Mouse (Mus musculus) hindbrain, embryonic 16.5 days (tissue): ENCODE measurements around the gene Tmem45a. TPM values are rescaled to one million over a fixed set of nuclear protein-coding genes. Genes with fewer than 3 reads are reported as not detected.

ENCODE experiments used
- ATAC-seq: fragments of 200-750 bp; cut with Nextera tagmentation; 2 replicates; pipeline ENCODE4 v1.8.0; 2017; ENCODE audit warnings: moderate TSS enrichment, moderate library complexity
- H3K27ac ChIP-seq: fragments of 300-500 bp; sonication (generic); 2 replicates; pipeline ENCODE4 v1.5.1; 2014; ENCODE audit warnings: low read depth, mild to moderate bottlenecking, control low read depth, low read length, moderate library complexity
- H3K27me3 ChIP-seq: fragments of 300-500 bp; sonication (generic); replicated peaks from 2 replicates; pipeline ENCODE4 v1.6.1; 2014; ENCODE audit warnings: low read length; ENCODE audit not compliant: control insufficient read depth, insufficient read depth
- H3K36me3 ChIP-seq: fragments of 300-500 bp; sonication (generic); 2 replicates; pipeline ENCODE4 v1.6.1; 2014; ENCODE audit warnings: mild to moderate bottlenecking, low read length, moderate library complexity, mixed read lengths; ENCODE audit not compliant: control insufficient read depth, insufficient read depth
- H3K4me1 ChIP-seq: fragments of 300-500 bp; sonication (generic); 2 replicates; pipeline ENCODE4 v1.6.1; 2014; ENCODE audit warnings: low read depth, low read length; ENCODE audit not compliant: control insufficient read depth, insufficient read depth
- H3K4me2 ChIP-seq: fragments of 300-500 bp; sonication (generic); 2 replicates; pipeline ENCODE4 v1.6.1; 2014; ENCODE audit warnings: mild to moderate bottlenecking, low read length, control low read depth, moderate library complexity
- H3K4me3 ChIP-seq: fragments of 300-500 bp; sonication (generic); 2 replicates; pipeline ENCODE4 v1.5.1; 2014; ENCODE audit warnings: mild to moderate bottlenecking, low read length, control low read depth, moderate library complexity
- H3K9ac ChIP-seq: fragments of 300-500 bp; sonication (generic); 2 replicates; pipeline ENCODE4 v1.6.1; 2014; ENCODE audit warnings: low read depth, mild to moderate bottlenecking, control low read depth, low read length, moderate library complexity
- H3K9me3 ChIP-seq: fragments of 300-500 bp; sonication (generic); 2 replicates; pipeline ENCODE4 v1.6.1; 2014; ENCODE audit warnings: mild to moderate bottlenecking, low read length, moderate library complexity; ENCODE audit not compliant: control insufficient read depth
- WGBS: fragments of 180-500 bp; shearing (Covaris S2); extraction: QIAGEN DNeasy Blood & Tissue Kit; methylation state at CpG from one replicate; pipeline ENCODE4 v1.1.7; 2014; 5-methylcytosine and 5-hydroxymethylcytosine counted together
- polyA plus RNA-seq: library from polyadenylated mRNA; unstranded; fragments of >200 nt; fragmentation: Nextera tagmentation; extraction: Ambion mirVana; gene quantifications from 2 replicates; pipeline ENCODE4 v1.2.1, GENCODE M21; 2015

Gene Tmem45a
- polyA plus RNA-seq, 1 experiment from 2014 or later, result 4.5 TPM

DNA sequence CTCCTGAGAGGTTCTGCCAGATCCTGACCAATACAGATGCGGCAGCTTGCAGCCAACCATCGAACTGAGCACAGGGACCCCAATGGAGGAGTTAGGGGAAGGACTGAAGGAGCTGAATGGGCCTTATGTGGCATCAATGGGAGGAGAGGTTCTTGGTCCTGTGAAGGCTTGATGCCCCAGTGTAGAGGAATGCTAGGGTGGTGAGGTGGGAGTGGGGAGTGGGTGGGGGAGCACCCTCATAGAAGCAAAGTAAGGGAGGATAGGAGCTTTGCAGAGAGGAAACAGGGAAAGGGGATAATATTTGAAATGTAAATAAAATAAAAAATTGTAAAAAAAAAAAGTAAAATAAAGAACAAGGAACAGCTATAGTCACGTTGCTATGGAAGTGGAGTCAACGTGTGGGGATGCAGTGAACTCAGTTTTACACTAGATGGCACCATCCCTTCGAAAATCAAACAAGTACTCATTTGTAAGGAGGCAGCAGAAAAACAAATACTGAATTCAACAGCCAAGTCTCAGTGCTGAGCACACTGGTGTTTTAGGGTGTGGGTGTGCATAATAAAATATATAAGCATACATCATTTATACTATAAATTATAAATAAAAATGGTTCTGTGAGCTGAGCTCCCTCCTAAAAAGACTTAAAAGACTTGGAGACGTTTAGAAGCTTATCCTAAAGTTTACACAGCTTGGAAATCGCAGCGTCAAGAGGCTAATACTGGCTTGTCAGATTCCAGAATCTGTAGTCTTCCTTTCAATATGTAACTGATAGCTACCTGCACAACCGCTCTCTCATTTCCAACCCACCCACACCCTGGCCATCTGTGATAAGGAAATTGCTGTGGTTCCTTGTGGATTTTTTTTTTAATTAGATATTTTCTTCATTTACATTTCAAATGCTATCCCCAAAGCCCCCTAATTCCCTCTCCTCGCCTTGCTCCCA lies 114.5 kb downstream of the Tmem45a start:
- no peaks in the 10 kb centered on the region for H3K9me3 ChIP-seq

More for the DNA sequence above, 114.5 kb downstream of the Tmem45a start:
- Histone ChIP-seq H3K4me3 (no peak overlapping the region), H3K9ac (no peak overlapping the region), H3K4me1 (no peaks in the 10 kb centered on the region), H3K27me3 (no peaks in the 10 kb centered on the region), H3K36me3 (no peaks in the 10 kb centered on the region), H3K4me2 (no peak overlapping the region; the same call in 1 of the 2 replicates), H3K27ac (no peak overlapping the region)
- peak; percentile 92 for ATAC-seq
- WGBS, result 54% methylated on average over 10 of the region's 10 CpGs

Other genes starting within 250 kb of the Tmem45a start
- gene Tfg, start 168.7 kb downstream of the Tmem45a start, polyA plus RNA-seq, result 164 and 176 TPM in 2 replicates
- not detected in 2 replicates for gene Adgrg7, start 90.3 kb downstream of the Tmem45a start, polyA plus RNA-seq
- gene Lnp1, start 41.9 kb upstream of the Tmem45a start, polyA plus RNA-seq, result 0.33 and 0.75 TPM in 2 replicates
- 0.06 and 0.24 TPM in 2 replicates for gene Tmem45a2, start 185.2 kb upstream of the Tmem45a start, polyA plus RNA-seq
- 56.5 and 62.5 TPM in 2 replicates for gene Tomm70a, start 235.5 kb upstream of the Tmem45a start, polyA plus RNA-seq